In genomic region chr10:97211785-97212398, GRCm38 (mm10) we compare ENCODE assay signal across 16 mouse cellular contexts.
A peak's percentile ranks its signal among the peaks of the same experiment; 100 is the strongest.
DNase-seq lines count a peak whose midpoint lies in the region; ATAC-seq and TF ChIP-seq lines count a peak whose summit lies in the region.
"Had no signal": no experiment of that assay in that cellular context is flagged by ENCODE, and none has a peak within 500 bp of the region (broad histone marks: within the 10 kb centered on the region; RNA-seq: fewer than 3 reads in every experiment).

No protein-coding gene starts in this region.

- H3K36me3 ChIP-seq in midbrain, embryonic 10.5 days = no peaks in the 10 kb centered on the region
- H3K36me3 ChIP-seq in midbrain, postnatal 0 days (ENCODE audit: insufficient read depth, low read length) = no peaks in the 10 kb centered on the region
- H3K36me3 ChIP-seq in embryonic facial prominence, embryonic 15.5 days = no peaks in the 10 kb centered on the region
- no peaks in the 10 kb centered on the region for H3K36me3 ChIP-seq in hindbrain, embryonic 12.5 days
- no peaks in the 10 kb centered on the region for H3K36me3 ChIP-seq in midbrain, embryonic 14.5 days (ENCODE audit: control insufficient read depth, insufficient read depth, low read length)
- H3K36me3 ChIP-seq in kidney, embryonic 16.5 days (ENCODE audit: insufficient read depth, low read length) = no peaks in the 10 kb centered on the region
- H3K36me3 ChIP-seq: heart, embryonic 12.5 days; liver, embryonic 12.5 days; neural tube, embryonic 12.5 days had no signal

- peaks cover 41% of the 10 kb centered on the region for H3K4me1 ChIP-seq in midbrain, embryonic 10.5 days
- no peaks in the 10 kb centered on the region for H3K4me1 ChIP-seq in midbrain, postnatal 0 days (ENCODE audit: insufficient read depth, low read length)
- H3K4me1 ChIP-seq in embryonic facial prominence, embryonic 15.5 days = peaks cover 13% of the 10 kb centered on the region
- peaks cover 11% of the 10 kb centered on the region for H3K4me1 ChIP-seq in hindbrain, embryonic 12.5 days
- peaks cover 19% of the 10 kb centered on the region for H3K4me1 ChIP-seq in midbrain, embryonic 14.5 days (ENCODE audit: control insufficient read depth, insufficient read depth, low read length)
- no peaks in the 10 kb centered on the region for H3K4me1 ChIP-seq in kidney, embryonic 16.5 days (ENCODE audit: insufficient read depth, low read length)
- H3K4me1 ChIP-seq: heart, embryonic 12.5 days; liver, embryonic 12.5 days; neural tube, embryonic 12.5 days had no signal

- no peak overlapping the region for H3K9ac ChIP-seq in midbrain, postnatal 0 days (replicated peaks; ENCODE audit: low read length, poor library complexity, severe bottlenecking)
- H3K9ac ChIP-seq in embryonic facial prominence, embryonic 15.5 days = no peak overlapping the region
- no peak overlapping the region for H3K9ac ChIP-seq in hindbrain, embryonic 12.5 days
- H3K9ac ChIP-seq in midbrain, embryonic 14.5 days (replicated peaks; ENCODE audit: low read length) = no peak overlapping the region
- no peak overlapping the region for H3K9ac ChIP-seq in kidney, embryonic 16.5 days (replicated peaks; ENCODE audit: low read length)
- H3K9ac ChIP-seq: heart, embryonic 12.5 days; liver, embryonic 12.5 days; neural tube, embryonic 12.5 days had no signal

- no peak for TF ChIP-seq CTCF in midbrain, postnatal 0 days (IDR thresholded peaks at IDR 0.05)

- no peaks in the 10 kb centered on the region for H3K27me3 ChIP-seq in midbrain, embryonic 10.5 days (ENCODE audit: low read depth, poor library complexity, severe bottlenecking)
- H3K27me3 ChIP-seq in midbrain, postnatal 0 days (ENCODE audit: insufficient read depth, low read length) = no peaks in the 10 kb centered on the region
- no peaks in the 10 kb centered on the region for H3K27me3 ChIP-seq in embryonic facial prominence, embryonic 15.5 days
- H3K27me3 ChIP-seq in hindbrain, embryonic 12.5 days = no peaks in the 10 kb centered on the region
- no peaks in the 10 kb centered on the region for H3K27me3 ChIP-seq in midbrain, embryonic 14.5 days (ENCODE audit: control insufficient read depth, insufficient read depth, low read length)
- no peaks in the 10 kb centered on the region for H3K27me3 ChIP-seq in kidney, embryonic 16.5 days (ENCODE audit: insufficient read depth, low read length)
- H3K27me3 ChIP-seq: heart, embryonic 12.5 days; liver, embryonic 12.5 days; neural tube, embryonic 12.5 days had no signal

- peak overlapping the region; percentile 74 for H3K27ac ChIP-seq in midbrain, embryonic 10.5 days (replicated peaks)
- H3K27ac ChIP-seq in midbrain, postnatal 0 days (ENCODE audit: low read depth, low read length) = no peak overlapping the region
- H3K27ac ChIP-seq in embryonic facial prominence, embryonic 15.5 days (replicated peaks) = peak overlapping the region; percentile 19; the same call in 1 of the 2 replicates
- H3K27ac ChIP-seq in hindbrain, embryonic 12.5 days = peak overlapping the region; percentile 41; the same call in 1 of the 2 replicates
- H3K27ac ChIP-seq in midbrain, embryonic 14.5 days (replicated peaks; ENCODE audit: low read depth, low read length) = peak overlapping the region; percentile 28; the same call in 1 of the 2 replicates
- H3K27ac ChIP-seq in kidney, embryonic 16.5 days (ENCODE audit: low read length) = no peak overlapping the region
- H3K27ac ChIP-seq: liver, embryonic 12.5 days; neural tube, embryonic 12.5 days had no signal

- no peaks in the 10 kb centered on the region for H3K9me3 ChIP-seq in midbrain, embryonic 10.5 days (replicated peaks)
- no peaks in the 10 kb centered on the region for H3K9me3 ChIP-seq in midbrain, postnatal 0 days (ENCODE audit: low read length)
- no peaks in the 10 kb centered on the region for H3K9me3 ChIP-seq in embryonic facial prominence, embryonic 15.5 days (replicated peaks)
- H3K9me3 ChIP-seq in hindbrain, embryonic 12.5 days (replicated peaks) = no peaks in the 10 kb centered on the region
- H3K9me3 ChIP-seq in midbrain, embryonic 14.5 days (ENCODE audit: control insufficient read depth, low read length) = no peaks in the 10 kb centered on the region
- no peaks in the 10 kb centered on the region for H3K9me3 ChIP-seq in kidney, embryonic 16.5 days (ENCODE audit: low read length)
- H3K9me3 ChIP-seq: heart, embryonic 12.5 days; liver, embryonic 12.5 days; neural tube, embryonic 12.5 days had no signal

- no peak for DNase-seq in midbrain, embryonic 10.5 days (ENCODE audit: low spot score)
- no peak for DNase-seq in midbrain, postnatal 0 days (ENCODE audit: low spot score)
- peak; percentile 56 for DNase-seq in midbrain, embryonic 14.5 days
- DNase-seq in lung, postnatal 25 days (ENCODE audit: low spot score) = no peak
- DNase-seq: adrenal gland, adult 8-10 months; cerebellum, adult 9-11 months; gastrocnemius, postnatal 36 days; kidney, adult 2 months; kidney, postnatal 4 days had no signal

- no peak overlapping the region for H3K4me2 ChIP-seq in midbrain, postnatal 0 days (ENCODE audit: low read depth, low read length, poor library complexity, severe bottlenecking)
- no peak overlapping the region for H3K4me2 ChIP-seq in embryonic facial prominence, embryonic 15.5 days (replicated peaks)
- no peak overlapping the region for H3K4me2 ChIP-seq in hindbrain, embryonic 12.5 days (replicated peaks)
- H3K4me2 ChIP-seq in midbrain, embryonic 14.5 days (ENCODE audit: low read length) = no peak overlapping the region
- no peak overlapping the region for H3K4me2 ChIP-seq in kidney, embryonic 16.5 days (replicated peaks; ENCODE audit: low read depth, low read length)
- H3K4me2 ChIP-seq: heart, embryonic 12.5 days; liver, embryonic 12.5 days; neural tube, embryonic 12.5 days had no signal

- 71% methylated on average over 7 of the region's 7 CpGs for WGBS in midbrain, embryonic 10.5 days
- 48% methylated on average over 7 of the region's 7 CpGs for WGBS in midbrain, postnatal 0 days
- 33% methylated on average over 7 of the region's 7 CpGs for WGBS in embryonic facial prominence, embryonic 15.5 days
- 79% methylated on average over 7 of the region's 7 CpGs for WGBS in hindbrain, embryonic 12.5 days
- WGBS in midbrain, embryonic 14.5 days = 51% methylated on average over 7 of the region's 7 CpGs
- WGBS in kidney, embryonic 16.5 days = 79% methylated on average over 7 of the region's 7 CpGs

- no peak for ATAC-seq in midbrain, postnatal 0 days (ENCODE audit: low FRiP score)
- no peak for ATAC-seq in embryonic facial prominence, embryonic 15.5 days (ENCODE audit: insufficient number of reproducible peaks, low FRiP score, low TSS enrichment, low read depth)
- no peak; the same call in 1 of the 2 replicates for ATAC-seq in hindbrain, embryonic 12.5 days (ENCODE audit: low FRiP score)
- peak; percentile 68; the same call in 1 of the 2 replicates for ATAC-seq in midbrain, embryonic 14.5 days (ENCODE audit: low FRiP score, low TSS enrichment)
- ATAC-seq in kidney, embryonic 16.5 days (ENCODE audit: low FRiP score, low TSS enrichment) = no peak
- ATAC-seq: CD4-positive, CD25-positive, alpha-beta regulatory T cell, adult 4 months; liver, embryonic 12.5 days had no signal

- H3K4me3 ChIP-seq in midbrain, embryonic 10.5 days = no peak overlapping the region
- H3K4me3 ChIP-seq in midbrain, postnatal 0 days (ENCODE audit: low read depth, low read length) = no peak overlapping the region
- no peak overlapping the region for H3K4me3 ChIP-seq in embryonic facial prominence, embryonic 15.5 days (replicated peaks)
- no peak overlapping the region for H3K4me3 ChIP-seq in hindbrain, embryonic 12.5 days
- no peak overlapping the region for H3K4me3 ChIP-seq in midbrain, embryonic 14.5 days (replicated peaks; ENCODE audit: low read depth, low read length)
- H3K4me3 ChIP-seq in kidney, embryonic 16.5 days (ENCODE audit: low read length) = no peak overlapping the region
- H3K4me3 ChIP-seq: heart, embryonic 12.5 days; liver, embryonic 12.5 days; neural tube, embryonic 12.5 days had no signal

Comparison
In these comparisons a context has a peak if more than half of its experiments do, and no peak if none do; other contexts are left out.
1. H3K27ac ChIP-seq: peak in midbrain, embryonic 10.5 days (single experiment), embryonic facial prominence, embryonic 15.5 days (single experiment), hindbrain, embryonic 12.5 days (single experiment) and midbrain, embryonic 14.5 days (single experiment); none in midbrain, postnatal 0 days (single experiment) and kidney, embryonic 16.5 days (single experiment).